Mouse (Mus musculus) C2C12 (cell line): ENCODE data around the gene Cryba4. TPM values are rescaled to one million over a fixed set of nuclear protein-coding genes. Genes with fewer than 3 reads are reported as not detected.
A peak's percentile ranks its signal among the peaks of the same experiment; 100 is the strongest.

Experiments
- H3K27me3 ChIP-seq: one replicate; pipeline ENCODE4 v1.6.1; 2011; ENCODE audit not compliant: control insufficient read depth, insufficient read depth, insufficient read length
- H3K36me3 ChIP-seq: one replicate; pipeline ENCODE4 v1.6.1; 2011; ENCODE audit not compliant: control insufficient read depth, insufficient read depth
- H3K4me3 ChIP-seq: one replicate; pipeline ENCODE4 v1.5.1; 2011; ENCODE audit warnings: mild to moderate bottlenecking, control low read depth; ENCODE audit not compliant: poor library complexity, insufficient read depth, severe bottlenecking
- H3K79me2 ChIP-seq: one replicate; pipeline ENCODE4 v1.6.1; 2011; ENCODE audit not compliant: control insufficient read depth, insufficient read depth
- H3K79me3 ChIP-seq: one replicate; pipeline ENCODE4 v1.6.1; 2011; ENCODE audit warnings: low read depth, control low read depth
- H3ac ChIP-seq: one replicate; pipeline ENCODE3; 2011; ENCODE audit warnings: low read depth; ENCODE audit not compliant: control insufficient read depth, insufficient read length
- CEBPB ChIP-seq: IDR thresholded peaks from one replicate; pipeline ENCODE4 v1.6.1; 2011; ENCODE audit warnings: low read depth, mild to moderate bottlenecking, control low read depth, moderate library complexity
- CTCF ChIP-seq: IDR thresholded peaks from one replicate; pipeline ENCODE4 v1.5.1; 2011; ENCODE audit not compliant: control insufficient read depth, insufficient read depth, insufficient read length
- FOSL1 ChIP-seq: IDR thresholded peaks from one replicate; pipeline ENCODE4 v1.8.0; 2011; ENCODE audit warnings: mild to moderate bottlenecking, low read length; ENCODE audit not compliant: poor library complexity, insufficient read depth, severe bottlenecking
- MAX ChIP-seq: IDR thresholded peaks from one replicate; pipeline ENCODE4 v1.6.1; 2011; ENCODE audit warnings: mild to moderate bottlenecking, control low read depth
- MYOD1 ChIP-seq: IDR thresholded peaks from one replicate; pipeline ENCODE4 v1.6.1; 2011; ENCODE audit warnings: low read depth; ENCODE audit not compliant: control insufficient read depth, insufficient read length
- MYOG ChIP-seq: IDR thresholded peaks from one replicate; pipeline ENCODE4 v1.6.1; 2011; ENCODE audit not compliant: control insufficient read depth, insufficient read length; ENCODE audit errors: extremely low read depth
- USF1 ChIP-seq: IDR thresholded peaks from one replicate; pipeline ENCODE4 v1.6.1; 2011; ENCODE audit warnings: low read depth, mild to moderate bottlenecking, control low read depth, moderate library complexity
- polyA plus RNA-seq: library from polyadenylated mRNA; unstranded; fragments of >200 nt; fragmentation: generic; extraction: Trizol; gene quantifications from one replicate; pipeline ENCODE4 v1.2.1, GENCODE M21; 2012; ENCODE audit warnings: missing spikeins

The Cryba4 gene
- polyA plus RNA-seq, 1 experiment = 1.9 TPM

- no peak overlapping the region for H3ac ChIP-seq
- H3K79me3 ChIP-seq = peaks cover 30% of the 10 kb centered on the region
- no peaks in the 10 kb centered on the region for H3K27me3 ChIP-seq
- TF ChIP-seq CTCF = no peak
- TF ChIP-seq CEBPB = no peak
- no peak for TF ChIP-seq USF1
- TF ChIP-seq FOSL1 = no peak
- TF ChIP-seq MAX = no peak
- TF ChIP-seq MYOG = no peak
- no peak for TF ChIP-seq MYOD1
- no peak overlapping the region for H3K4me3 ChIP-seq
- H3K79me2 ChIP-seq = peaks cover 37% of the 10 kb centered on the region
- peaks cover 8% of the 10 kb centered on the region for H3K36me3 ChIP-seq
Measured at GRCm38 (mm10) chr5:112275021-112275804, 22.9 kb upstream of the Cryba4 start.

GRCm38 (mm10) chr5:112273746-112274463 lies 21.6 kb upstream of the Cryba4 start:
- H3ac ChIP-seq = no peak overlapping the region
- H3K79me3 ChIP-seq = peaks cover 21% of the 10 kb centered on the region
- no peaks in the 10 kb centered on the region for H3K27me3 ChIP-seq
- H3K4me3 ChIP-seq = no peak overlapping the region
- no peak for TF ChIP-seq MYOG
- no peak for TF ChIP-seq MYOD1
- TF ChIP-seq CTCF = no peak
- no peak for TF ChIP-seq MAX
- TF ChIP-seq FOSL1 = no peak
- TF ChIP-seq CEBPB = no peak
- no peak for TF ChIP-seq USF1
- H3K36me3 ChIP-seq = peaks cover 5% of the 10 kb centered on the region
- peaks cover 24% of the 10 kb centered on the region for H3K79me2 ChIP-seq

- Histone ChIP-seq H3K27me3 (no peaks in the 10 kb centered on the region), H3K36me3 (no peaks in the 10 kb centered on the region), H3K79me2 (peaks cover 14% of the 10 kb centered on the region), H3K4me3 (no peak overlapping the region), H3K79me3 (peaks cover 12% of the 10 kb centered on the region), H3ac (peak overlapping the region; percentile 1)
- no peak for TF ChIP-seq FOSL1
- no peak for TF ChIP-seq MYOD1
- no peak for TF ChIP-seq MYOG
- no peak for TF ChIP-seq MAX
- no peak for TF ChIP-seq CEBPB
- no peak for TF ChIP-seq USF1
- TF ChIP-seq CTCF = no peak
Measured at GRCm38 (mm10) chr5:112272934-112273333, 20.6 kb upstream of the Cryba4 start.

- no peak for TF ChIP-seq USF1
- TF ChIP-seq MYOD1 = peak; percentile 97
- no peak for TF ChIP-seq CTCF
- no peak for TF ChIP-seq MYOG
- no peak for TF ChIP-seq FOSL1
- peak; percentile 21 for TF ChIP-seq MAX
- no peak for TF ChIP-seq CEBPB
- no peaks in the 10 kb centered on the region for H3K36me3 ChIP-seq
- no peak overlapping the region for H3K4me3 ChIP-seq
- H3K27me3 ChIP-seq = no peaks in the 10 kb centered on the region
- H3ac ChIP-seq = no peak overlapping the region
- no peaks in the 10 kb centered on the region for H3K79me2 ChIP-seq
- H3K79me3 ChIP-seq = no peaks in the 10 kb centered on the region
Measured at GRCm38 (mm10) chr5:112270764-112271541, 18.6 kb upstream of the Cryba4 start.
